Mouse (Mus musculus) MEL-GATA-1-ER (cell line): Measurements from ENCODE around the gene Sar1a.

ENCODE experiments used
- DNase-seq: peaks from one replicate; pipeline ENCODE4 v3.0.0-alpha.2; 2012; ENCODE audit warnings: low read depth; ENCODE audit errors: extremely low read depth

Gene Sar1a

GRCm38 (mm10) chr10:61729181-61729580, 49.1 kb downstream of the Sar1a start:
- DNase-seq: no peak

GRCm38 (mm10) chr10:61730171-61730570, 50.1 kb downstream of the Sar1a start:
- no peak for DNase-seq

GRCm38 (mm10) chr10:61734377-61734776, 54.3 kb downstream of the Sar1a start:
- DNase-seq: no peak

DNA sequence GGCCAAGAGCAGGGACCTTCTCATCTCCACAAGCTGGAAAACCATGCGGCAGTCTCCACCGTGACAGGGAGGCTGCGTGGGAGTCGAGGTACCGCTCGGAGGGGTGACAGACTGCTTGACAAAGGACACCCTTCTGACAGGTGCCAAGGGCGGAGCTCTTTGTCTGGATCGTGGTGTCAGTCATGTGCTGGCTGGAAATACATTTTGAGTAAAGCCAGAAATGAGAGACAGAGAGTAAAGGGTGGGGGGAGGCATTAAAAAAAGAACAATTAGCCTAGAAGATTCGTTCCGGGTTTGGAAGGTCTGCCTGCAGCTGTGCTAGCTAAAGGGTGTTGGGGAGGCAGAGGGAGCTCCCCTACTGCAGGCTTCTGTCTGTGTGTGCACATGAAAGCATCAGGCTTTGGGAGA, 56.6 kb downstream of the Sar1a start:
- DNase-seq: no peak

DNA sequence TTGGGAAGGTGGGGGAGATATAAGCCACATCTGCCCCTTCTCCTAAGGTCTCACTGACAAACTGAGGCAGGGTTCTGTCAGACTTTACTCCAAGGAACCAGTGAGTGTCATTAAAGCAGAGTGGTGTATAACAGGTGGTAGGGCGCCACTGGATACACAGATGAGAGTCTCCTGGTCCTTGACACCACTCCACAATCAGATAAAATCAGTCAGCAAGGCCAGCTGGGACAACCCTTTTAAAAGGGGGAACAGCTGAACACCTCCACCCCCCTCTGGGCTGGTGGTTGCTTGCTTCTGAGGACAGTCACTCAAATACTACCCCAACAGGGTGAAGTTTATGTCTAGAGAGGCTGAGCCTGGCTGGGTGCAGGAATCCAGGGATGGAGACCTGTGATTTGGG, 57.4 kb downstream of the Sar1a start:
- DNase-seq: no peak

GRCm38 (mm10) chr10:61738126-61738525, 58.0 kb downstream of the Sar1a start:
- DNase-seq: no peak

- DNase-seq: no peak
These were observed 61.2 kb downstream of the Sar1a start for GRCm38 (mm10) chr10:61741306-61741705.

- no peak for DNase-seq
These were observed 61.8 kb downstream of the Sar1a start for GRCm38 (mm10) chr10:61741873-61742272.

DNA sequence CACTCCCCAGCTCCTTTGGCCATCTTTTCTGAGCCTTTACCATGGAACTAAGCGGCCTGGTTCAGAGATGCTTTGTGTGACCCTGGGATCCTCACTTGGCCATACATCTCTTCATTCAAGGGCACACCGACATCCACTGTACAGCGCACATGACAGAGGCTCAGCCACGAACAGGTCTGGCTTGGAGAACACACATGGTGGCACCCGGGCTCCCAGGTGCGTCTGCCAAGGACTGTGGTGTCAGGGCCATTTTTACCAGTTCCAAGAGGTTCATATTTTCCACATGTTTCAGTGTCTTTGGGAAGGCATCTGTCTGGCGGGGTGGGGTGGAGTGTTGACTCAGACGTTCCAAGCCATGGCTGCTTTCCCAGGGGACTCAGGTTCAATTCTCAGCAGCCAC, 62.2 kb downstream of the Sar1a start:
- DNase-seq: no peak
